33 mouse cellular contexts compared by ENCODE assay signal in the genomic region with DNA sequence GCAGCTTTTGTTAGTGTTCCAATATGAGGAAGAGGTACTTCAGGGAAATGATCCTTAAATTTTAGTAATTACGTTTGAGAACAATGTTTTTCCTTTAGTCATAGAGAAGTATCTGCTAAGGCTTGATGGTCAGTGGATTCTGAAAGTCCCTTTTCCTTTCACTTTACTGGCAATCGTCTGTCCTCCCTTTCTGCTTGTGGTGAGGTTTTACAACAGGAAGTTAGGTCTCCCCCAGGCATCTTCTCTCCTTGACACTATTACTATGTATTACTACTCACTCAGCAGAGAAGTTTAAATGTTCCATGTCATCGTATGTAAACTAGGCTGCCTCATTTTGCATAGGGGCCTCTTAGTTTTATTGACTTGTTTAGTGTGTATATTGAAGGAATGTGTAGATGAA. TPM values are rescaled to one million over a fixed set of nuclear protein-coding genes. Genes with fewer than 3 reads are reported as not detected.
DNase-seq lines count a peak whose midpoint lies in the region; ATAC-seq lines count a peak whose summit lies in the region.
"Had no signal": no experiment of that assay in that cellular context is flagged by ENCODE, and none has a peak within 500 bp of the region (broad histone marks: within the 10 kb centered on the region; RNA-seq: fewer than 3 reads in every experiment).

No protein-coding gene starts in this region.

- intact Hi-C loops in left cerebral cortex, postnatal 25 days (cut with DNase I): no loop called here

- ATAC-seq in CD4-positive, CD25-positive, alpha-beta regulatory T cell, adult 4 months: peak; percentile 63
- peak; percentile 66 for ATAC-seq in common myeloid progenitor, adult 5-6 weeks (replicated peaks; ENCODE audit: low read depth, poor library complexity, severe bottlenecking)
- ATAC-seq in hematopoietic stem cell, adult 5-6 weeks (replicated peaks in 1 of 2; ENCODE audit: insufficient read depth in 1 of 2, low FRiP score in 2 of 2, low TSS enrichment in 1 of 2, low read depth in 1 of 2, poor library complexity in 2 of 2, severe bottlenecking in 2 of 2): peak; percentile 62 to 67
- ATAC-seq: forebrain, embryonic 14.5 days; forebrain, postnatal 0 days; hindbrain, postnatal 0 days; inflammation-experienced regulatory T-cells, adult 6 months; intestine, embryonic 16.5 days had no signal

- peak; percentile 36 for DNase-seq in 416B (ENCODE audit: low read depth)
- no peak for DNase-seq in kidney, adult 11 months
- no peak for DNase-seq in left cerebral cortex, postnatal 25 days (ENCODE audit: low spot score in 2 of 2)
- DNase-seq in layer of hippocampus, adult 11-12 months (ENCODE audit: low spot score): no peak
- DNase-seq: adrenal gland, adult 8-10 months; cerebellum, adult 11 months; cerebellum, adult 2 months; cerebellum, adult 9-11 months; cerebellum, postnatal 36 days; forebrain, postnatal 0 days; gastrocnemius, postnatal 10 days; gastrocnemius, postnatal 36 days; heart, adult 18-20 months; heart, postnatal 10 days; heart, postnatal 36 days; kidney, adult 2 months had no signal

RNA-seq across cellular contexts. Expression of a gene that starts 6.8 kb away (rescaled TPM):
- not detected for polyA plus RNA-seq in CD4-positive, CD25-positive, alpha-beta regulatory T cell, adult 4 months (2017; shearing (Covaris generic))
- total RNA-seq in common myeloid progenitor, adult 5-6 weeks (2017): not detected in 2 replicates
- not detected in 2 replicates for total RNA-seq in hematopoietic stem cell, adult 5-6 weeks (2017)
- 1 to 10 TPM; 2.2 to 2.9 TPM for total RNA-seq in left cerebral cortex, postnatal 25 days (2021)
- total RNA-seq: MEL had no signal
- polyA plus RNA-seq: inflammation-experienced regulatory T-cells, adult 6 months had no signal

RNA-seq across cellular contexts. Expression of a gene that starts 38.3 kb away (rescaled TPM):
- polyA plus RNA-seq in CD4-positive, CD25-positive, alpha-beta regulatory T cell, adult 4 months (2017; shearing (Covaris generic)): 10 to 100 TPM; 45.0 to 54.8 TPM
- total RNA-seq in common myeloid progenitor, adult 5-6 weeks (2017): 3.6 and 6.2 TPM in 2 replicates
- total RNA-seq in hematopoietic stem cell, adult 5-6 weeks (2017): 13.1 and 16.7 TPM in 2 replicates
- under 1 TPM; 0.55 to 0.62 TPM for total RNA-seq in left cerebral cortex, postnatal 25 days (2021)
- total RNA-seq: gastrocnemius, postnatal 36 days; heart, postnatal 36 days; MEL had no signal
- polyA plus RNA-seq: C2C12 had no signal

RNA-seq across cellular contexts. Expression of a gene that starts 45.4 kb away (rescaled TPM):
- polyA plus RNA-seq in CD4-positive, CD25-positive, alpha-beta regulatory T cell, adult 4 months (2017; shearing (Covaris generic)): not detected
- total RNA-seq in common myeloid progenitor, adult 5-6 weeks (2017): not detected in 2 replicates
- not detected in 2 replicates for total RNA-seq in hematopoietic stem cell, adult 5-6 weeks (2017)
- total RNA-seq in left cerebral cortex, postnatal 25 days (2021): not detected
- total RNA-seq: adrenal gland, adult 8-10 months; adrenal gland, postnatal 4 days; forebrain, postnatal 0 days; gastrocnemius, postnatal 10 days; gastrocnemius, postnatal 36 days; heart, adult 18-20 months; heart, postnatal 10 days; heart, postnatal 36 days; hindbrain, postnatal 0 days; MEL had no signal
- polyA plus RNA-seq: C2C12; cerebellum, adult 2 months; embryonic facial prominence, embryonic 11.5 days; forebrain, embryonic 11.5 days; forebrain, embryonic 14.5 days; forebrain, postnatal 0 days; frontal cortex, adult 2 months; heart, embryonic 12.5 days; heart, embryonic 15.5 days; hindbrain, embryonic 11.5 days; hindbrain, embryonic 14.5 days; hindbrain, postnatal 0 days; inflammation-experienced regulatory T-cells, adult 6 months; intestine, embryonic 16.5 days; kidney, adult 2 months had no signal

RNA-seq across cellular contexts. Expression of a gene that starts 52.1 kb away (rescaled TPM):
- polyA plus RNA-seq in CD4-positive, CD25-positive, alpha-beta regulatory T cell, adult 4 months (2017; shearing (Covaris generic)): not detected
- total RNA-seq in common myeloid progenitor, adult 5-6 weeks (2017): not detected in 2 replicates
- not detected in 2 replicates for total RNA-seq in hematopoietic stem cell, adult 5-6 weeks (2017)
- under 1 TPM; 0.27 to 0.55 TPM for total RNA-seq in left cerebral cortex, postnatal 25 days (2021)
- total RNA-seq: adrenal gland, adult 8-10 months; adrenal gland, postnatal 4 days; gastrocnemius, postnatal 10 days; gastrocnemius, postnatal 36 days; heart, adult 18-20 months; heart, postnatal 10 days; heart, postnatal 36 days; hindbrain, postnatal 0 days; MEL had no signal
- polyA plus RNA-seq: C2C12; cerebellum, adult 2 months; embryonic facial prominence, embryonic 11.5 days; forebrain, embryonic 11.5 days; forebrain, embryonic 14.5 days; frontal cortex, adult 2 months; heart, embryonic 12.5 days; heart, embryonic 15.5 days; hindbrain, embryonic 11.5 days; hindbrain, embryonic 14.5 days; hindbrain, postnatal 0 days; inflammation-experienced regulatory T-cells, adult 6 months; intestine, embryonic 16.5 days; kidney, adult 2 months had no signal
